Mouse (Mus musculus) naive thymus-derived CD4-positive, alpha-beta T cell, adult 2 months (primary cell): ENCODE measurements around the gene 9230102O04Rik.
A peak's percentile ranks its signal among the peaks of the same experiment; 100 is the strongest.

Experiments
- DNase-seq: peaks from one replicate; pipeline ENCODE4 v3.0.0-alpha.2; 2011; ENCODE audit warnings: low read depth

The 9230102O04Rik gene

GRCm38 (mm10) chr2:9871798-9872197 is 17.5 kb downstream of the 9230102O04Rik start:
- peak; percentile 53 for DNase-seq

GRCm38 (mm10) chr2:9871141-9871716 is 18.1 kb downstream of the 9230102O04Rik start:
- DNase-seq = peak; percentile 66

- DNase-seq = peak; percentile 75
Measured at GRCm38 (mm10) chr2:9867092-9867825, 22.1 kb downstream of the 9230102O04Rik start.

- no peak for DNase-seq
Measured at GRCm38 (mm10) chr2:9860698-9861097, 28.6 kb downstream of the 9230102O04Rik start.

GRCm38 (mm10) chr2:9855861-9856260 is 33.5 kb downstream of the 9230102O04Rik start:
- DNase-seq = no peak

- no peak for DNase-seq
Measured at GRCm38 (mm10) chr2:9852851-9853576, 36.3 kb downstream of the 9230102O04Rik start.

- no peak for DNase-seq
Measured at GRCm38 (mm10) chr2:9835195-9835594, 54.1 kb downstream of the 9230102O04Rik start.

- no peak for DNase-seq
Measured at GRCm38 (mm10) chr2:9833712-9834111, 55.6 kb downstream of the 9230102O04Rik start.
